Mouse (Mus musculus): ENCODE measurements around the gene Pus3. TPM values are rescaled to one million over a fixed set of nuclear protein-coding genes. Genes with fewer than 3 reads are reported as not detected.

The Pus3 gene
- 23.6 and 26.3 TPM in 2 replicates for polyA plus RNA-seq (2014; fragmentation: Nextera tagmentation; extraction: Ambion mirVana)

DNA sequence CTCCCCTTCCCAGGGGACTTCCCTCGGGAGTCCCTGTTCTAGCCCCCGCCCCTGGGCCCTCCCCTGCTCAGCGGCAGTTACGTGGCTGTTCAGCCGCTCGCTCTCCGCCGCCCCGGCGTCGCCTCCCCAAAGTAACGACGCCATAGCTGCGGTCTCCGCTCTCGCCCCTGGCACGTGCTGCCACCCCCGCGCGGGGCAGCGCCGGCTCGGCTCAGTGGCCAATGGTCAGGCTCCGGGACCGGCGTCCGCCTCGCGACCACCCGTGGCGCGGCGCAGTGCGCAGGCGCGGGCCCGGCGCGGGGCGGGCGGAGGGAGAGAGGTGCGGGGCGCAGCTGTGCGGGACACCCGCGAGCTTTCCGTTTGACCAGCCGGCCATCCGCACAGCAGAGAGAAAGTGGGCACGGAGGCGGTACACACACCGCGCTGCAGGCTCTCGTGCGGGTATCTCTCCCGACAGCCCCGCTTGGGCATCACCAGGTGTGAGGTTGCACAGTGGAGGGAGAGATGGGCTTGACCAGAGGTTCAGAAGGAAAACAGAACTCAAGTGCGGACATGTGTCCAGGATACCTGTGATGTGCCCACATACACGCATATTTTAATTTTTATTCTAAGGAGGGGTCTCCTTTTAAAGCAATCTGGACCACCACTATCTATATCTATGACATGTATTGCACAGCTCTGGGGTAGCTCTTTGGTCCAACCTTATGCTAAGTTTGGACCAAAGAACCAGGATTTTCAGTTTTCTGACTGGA lies at the start of gene Pus3, which contains the start of gene Ddx25:
Pus3 (plus strand) TSS at position 339 of the 752 bp plus-strand sequence.
Ddx25 (minus strand) TSS at position 272 of the 752 bp plus-strand sequence.
- Histone ChIP-seq H3K4me3 (ENCODE audit: low read length) (peak within 1 kb of the TSS; percentile 65), H3K4me1 (ENCODE audit: control insufficient read depth, insufficient read depth, low read length) (peaks cover 4% of the 10 kb centered on the region; the same call in 1 of the 2 replicates), H3K9ac (ENCODE audit: low read depth, low read length) (peak within 1 kb of the TSS; percentile 68), H3K36me3 (ENCODE audit: control insufficient read depth, insufficient read depth, low read length) (peaks cover 18% of the 10 kb centered on the region), H3K27ac (ENCODE audit: low read depth, low read length) (peak within 1 kb of the TSS; percentile 24; the same call in 1 of the 2 replicates), H3K27me3 (ENCODE audit: control insufficient read depth, insufficient read depth, low read length) (no peaks in the 10 kb centered on the region; the same call in 1 of the 2 replicates), H3K9me3 (ENCODE audit: control insufficient read depth, low read length) (no peaks in the 10 kb centered on the region), H3K4me2 (replicated peaks; ENCODE audit: low read depth, low read length) (peak within 1 kb of the TSS; percentile 99)
- 1% methylated on average over 54 of the region's 59 CpGs for WGBS
- peak; percentile 82 for ATAC-seq (ENCODE audit: low FRiP score, low TSS enrichment)

DNA sequence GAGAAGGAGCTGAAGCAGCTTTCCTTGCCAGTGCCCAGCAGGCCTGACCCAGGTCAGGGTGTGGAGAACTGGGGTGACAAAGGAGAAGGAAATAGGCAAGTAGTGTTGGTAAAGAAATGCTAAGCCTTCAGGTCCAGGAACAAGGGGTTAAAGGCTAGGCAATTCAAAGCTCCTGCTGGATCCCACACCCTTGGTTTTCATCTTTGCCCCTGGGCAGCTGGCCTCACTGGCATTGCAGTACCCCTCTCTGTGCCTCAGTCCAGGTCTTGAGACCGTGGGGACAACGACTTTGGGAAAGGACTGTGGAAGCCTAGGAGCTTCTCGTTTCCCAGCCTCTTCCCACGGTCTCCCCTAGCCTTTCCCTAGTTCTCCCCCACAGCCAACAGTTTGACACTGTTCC lies 44.5 kb upstream of the Pus3 start:
- no peak overlapping the region for H3K4me2 ChIP-seq (replicated peaks; ENCODE audit: low read depth, low read length)
- H3K9me3 ChIP-seq (ENCODE audit: control insufficient read depth, low read length) = no peaks in the 10 kb centered on the region
- H3K27me3 ChIP-seq (ENCODE audit: control insufficient read depth, insufficient read depth, low read length) = no peaks in the 10 kb centered on the region
- H3K27ac ChIP-seq (ENCODE audit: low read depth, low read length) = no peak overlapping the region
- H3K9ac ChIP-seq (ENCODE audit: low read depth, low read length) = no peak overlapping the region
- no peaks in the 10 kb centered on the region for H3K36me3 ChIP-seq (ENCODE audit: control insufficient read depth, insufficient read depth, low read length)
- ATAC-seq (ENCODE audit: low FRiP score, low TSS enrichment) = no peak
- H3K4me1 ChIP-seq (ENCODE audit: control insufficient read depth, insufficient read depth, low read length) = no peaks in the 10 kb centered on the region
- 79% methylated on average over 4 of the region's 4 CpGs for WGBS
- no peak overlapping the region for H3K4me3 ChIP-seq (ENCODE audit: low read length)

DNA sequence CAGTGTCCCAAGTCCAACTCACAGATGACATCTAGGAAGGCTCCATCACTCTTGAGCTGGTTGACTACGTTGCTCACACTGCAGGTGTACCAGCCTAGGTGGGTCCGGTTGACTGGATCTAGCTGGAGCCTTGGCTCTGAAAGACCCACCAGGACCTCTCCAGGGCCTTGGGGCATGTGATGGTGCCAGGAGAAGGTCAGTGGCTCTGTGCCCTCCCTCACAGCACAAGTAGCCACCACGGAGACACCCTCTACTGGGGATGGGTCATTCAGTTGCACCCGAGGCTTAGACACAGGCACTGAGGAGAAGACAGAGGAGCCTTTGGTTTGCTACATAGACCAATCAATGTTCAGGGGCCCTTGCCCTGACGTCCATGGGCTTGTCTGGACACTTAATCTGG lies 42.2 kb upstream of the Pus3 start:
- Histone ChIP-seq H3K9ac (ENCODE audit: low read depth, low read length) (no peak overlapping the region), H3K4me3 (ENCODE audit: low read length) (no peak overlapping the region), H3K4me1 (ENCODE audit: control insufficient read depth, insufficient read depth, low read length) (no peaks in the 10 kb centered on the region), H3K27ac (ENCODE audit: low read depth, low read length) (no peak overlapping the region), H3K9me3 (ENCODE audit: control insufficient read depth, low read length) (no peaks in the 10 kb centered on the region), H3K27me3 (ENCODE audit: control insufficient read depth, insufficient read depth, low read length) (no peaks in the 10 kb centered on the region), H3K36me3 (ENCODE audit: control insufficient read depth, insufficient read depth, low read length) (no peaks in the 10 kb centered on the region), H3K4me2 (replicated peaks; ENCODE audit: low read depth, low read length) (no peak overlapping the region)
- no peak for ATAC-seq (ENCODE audit: low FRiP score, low TSS enrichment)
- 80% methylated on average over 5 of the region's 5 CpGs for WGBS

DNA sequence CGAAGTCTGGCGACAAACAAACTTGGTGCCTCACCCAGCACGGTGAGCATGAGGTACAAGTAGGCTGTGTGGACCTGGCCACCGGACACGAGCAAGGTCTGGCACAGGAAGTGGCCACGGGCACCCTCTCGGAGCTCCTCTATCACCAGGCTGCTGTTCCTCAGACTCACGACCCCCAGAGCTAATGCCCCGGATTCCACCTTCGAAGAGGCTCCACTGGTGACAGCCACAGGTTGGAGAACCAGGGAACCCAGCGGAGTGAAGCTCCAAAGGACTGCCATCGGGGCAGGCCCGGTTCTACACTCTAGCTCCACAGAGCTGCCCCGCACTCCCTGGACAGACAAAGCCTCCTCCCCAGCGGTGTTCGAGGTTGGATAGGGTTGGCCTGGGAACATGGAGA lies 41.7 kb upstream of the Pus3 start:
- no peaks in the 10 kb centered on the region for H3K27me3 ChIP-seq (ENCODE audit: control insufficient read depth, insufficient read depth, low read length)
- no peak overlapping the region for H3K9ac ChIP-seq (ENCODE audit: low read depth, low read length)
- no peak overlapping the region for H3K4me2 ChIP-seq (replicated peaks; ENCODE audit: low read depth, low read length)
- no peaks in the 10 kb centered on the region for H3K9me3 ChIP-seq (ENCODE audit: control insufficient read depth, low read length)
- no peaks in the 10 kb centered on the region for H3K4me1 ChIP-seq (ENCODE audit: control insufficient read depth, insufficient read depth, low read length)
- H3K27ac ChIP-seq (ENCODE audit: low read depth, low read length) = no peak overlapping the region
- 93% methylated on average over 16 of the region's 16 CpGs for WGBS
- no peak for ATAC-seq (ENCODE audit: low FRiP score, low TSS enrichment)
- H3K4me3 ChIP-seq (ENCODE audit: low read length) = no peak overlapping the region
- no peaks in the 10 kb centered on the region for H3K36me3 ChIP-seq (ENCODE audit: control insufficient read depth, insufficient read depth, low read length)

DNA sequence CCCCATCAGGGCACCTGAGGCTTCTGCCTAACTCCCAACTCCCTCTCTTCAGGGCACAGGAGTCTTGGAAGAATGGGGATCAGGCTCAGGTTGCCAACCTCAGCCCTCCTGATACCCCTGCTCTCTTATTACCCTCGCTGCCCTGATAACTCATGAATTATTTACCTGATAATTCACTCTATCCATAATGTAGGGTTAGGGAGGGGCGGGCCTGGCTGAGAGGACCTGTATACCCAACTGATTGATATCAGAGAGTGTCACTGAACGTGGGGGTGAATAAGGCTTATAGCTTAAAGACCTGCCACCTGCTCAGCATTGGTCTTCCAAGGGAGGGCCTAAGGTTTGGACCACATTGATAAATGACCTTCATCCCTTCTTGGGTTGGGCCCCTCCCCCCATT lies 40.2 kb upstream of the Pus3 start, which contains the start of gene Gm1113:
Gm1113 (minus strand) TSS at position 101 of the 400 bp plus-strand sequence.
- Histone ChIP-seq H3K4me3 (ENCODE audit: low read length) (no peak within 1 kb of the TSS), H3K4me2 (replicated peaks; ENCODE audit: low read depth, low read length) (no peak within 1 kb of the TSS), H3K27ac (ENCODE audit: low read depth, low read length) (no peak within 1 kb of the TSS), H3K27me3 (ENCODE audit: control insufficient read depth, insufficient read depth, low read length) (no peaks in the 10 kb centered on the region), H3K36me3 (ENCODE audit: control insufficient read depth, insufficient read depth, low read length) (no peaks in the 10 kb centered on the region), H3K9ac (ENCODE audit: low read depth, low read length) (no peak within 1 kb of the TSS), H3K4me1 (ENCODE audit: control insufficient read depth, insufficient read depth, low read length) (no peaks in the 10 kb centered on the region), H3K9me3 (ENCODE audit: control insufficient read depth, low read length) (no peaks in the 10 kb centered on the region)
- ATAC-seq (ENCODE audit: low FRiP score, low TSS enrichment) = no peak
- WGBS = 75% methylated on average over 3 of the region's 3 CpGs

DNA sequence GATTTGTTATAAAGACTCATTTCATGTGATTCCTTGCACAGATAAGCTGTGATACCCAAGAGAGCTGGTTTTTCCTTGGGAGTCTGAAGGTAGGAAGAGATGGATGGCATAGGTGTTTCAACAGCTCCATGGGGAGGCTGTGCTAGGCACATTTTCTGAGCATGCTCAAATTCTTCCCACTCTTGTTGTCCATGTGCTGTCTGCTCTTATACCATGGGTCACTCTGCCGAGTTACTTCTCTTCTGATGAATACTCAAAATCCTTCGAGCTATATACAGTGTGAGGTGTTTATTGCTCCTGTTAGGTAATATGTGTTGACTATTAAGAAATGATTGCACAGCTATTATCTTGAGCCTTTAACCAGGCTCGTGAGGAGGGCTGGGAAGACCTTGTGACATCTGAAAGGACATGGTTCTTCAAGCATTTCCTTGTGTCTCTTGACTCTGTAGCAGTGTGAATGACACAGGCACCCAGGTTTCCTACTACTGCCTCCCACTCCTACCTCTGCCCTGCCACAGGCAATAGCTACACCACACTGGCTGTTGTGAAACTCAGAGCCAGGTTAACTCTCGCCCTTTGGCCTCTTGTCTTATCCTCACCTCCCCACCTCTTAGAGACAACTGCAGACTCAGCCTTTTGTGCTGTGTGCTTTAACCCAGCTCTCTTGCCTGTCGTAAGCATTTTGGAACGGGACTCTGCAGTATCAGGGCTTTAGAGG lies 37.6 kb upstream of the Pus3 start:
- Histone ChIP-seq H3K27ac (ENCODE audit: low read depth, low read length) (no peak overlapping the region), H3K4me2 (replicated peaks; ENCODE audit: low read depth, low read length) (no peak overlapping the region), H3K4me1 (ENCODE audit: control insufficient read depth, insufficient read depth, low read length) (no peaks in the 10 kb centered on the region), H3K9me3 (ENCODE audit: control insufficient read depth, low read length) (no peaks in the 10 kb centered on the region), H3K4me3 (ENCODE audit: low read length) (no peak overlapping the region), H3K36me3 (ENCODE audit: control insufficient read depth, insufficient read depth, low read length) (no peaks in the 10 kb centered on the region), H3K27me3 (ENCODE audit: control insufficient read depth, insufficient read depth, low read length) (no peaks in the 10 kb centered on the region), H3K9ac (ENCODE audit: low read depth, low read length) (no peak overlapping the region)
- 68% methylated on average over 6 of the region's 6 CpGs for WGBS
- ATAC-seq (ENCODE audit: low FRiP score, low TSS enrichment) = no peak

DNA sequence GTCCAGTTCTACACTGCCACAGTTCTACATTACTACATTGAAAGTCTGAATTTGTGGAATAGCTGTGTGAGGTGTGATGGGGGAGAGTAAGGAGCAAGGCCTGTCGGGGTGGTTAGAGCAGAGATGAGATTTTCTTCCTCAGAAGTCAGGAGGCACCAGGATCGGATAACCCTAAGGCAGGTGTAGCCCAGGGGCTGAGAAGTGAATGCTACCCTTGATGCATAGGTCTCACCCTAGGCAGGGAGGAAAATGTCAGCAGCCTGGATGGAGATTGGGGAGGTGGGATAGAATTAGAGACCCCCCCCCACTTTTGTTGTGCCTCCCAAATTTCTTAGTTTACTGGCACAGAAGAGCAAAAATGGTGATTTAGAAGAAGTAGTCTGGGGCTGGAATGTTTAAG lies 36.2 kb upstream of the Pus3 start:
- no peak overlapping the region for H3K27ac ChIP-seq (ENCODE audit: low read depth, low read length)
- no peak overlapping the region for H3K4me3 ChIP-seq (ENCODE audit: low read length)
- no peak overlapping the region for H3K9ac ChIP-seq (ENCODE audit: low read depth, low read length)
- no peaks in the 10 kb centered on the region for H3K9me3 ChIP-seq (ENCODE audit: control insufficient read depth, low read length)
- peak; percentile 38; the same call in 1 of the 2 replicates for ATAC-seq (ENCODE audit: low FRiP score, low TSS enrichment)
- H3K27me3 ChIP-seq (ENCODE audit: control insufficient read depth, insufficient read depth, low read length) = no peaks in the 10 kb centered on the region
- H3K36me3 ChIP-seq (ENCODE audit: control insufficient read depth, insufficient read depth, low read length) = no peaks in the 10 kb centered on the region
- no peaks in the 10 kb centered on the region for H3K4me1 ChIP-seq (ENCODE audit: control insufficient read depth, insufficient read depth, low read length)
- no peak overlapping the region for H3K4me2 ChIP-seq (replicated peaks; ENCODE audit: low read depth, low read length)
- 52% methylated on average over 2 of the region's 2 CpGs for WGBS

DNA sequence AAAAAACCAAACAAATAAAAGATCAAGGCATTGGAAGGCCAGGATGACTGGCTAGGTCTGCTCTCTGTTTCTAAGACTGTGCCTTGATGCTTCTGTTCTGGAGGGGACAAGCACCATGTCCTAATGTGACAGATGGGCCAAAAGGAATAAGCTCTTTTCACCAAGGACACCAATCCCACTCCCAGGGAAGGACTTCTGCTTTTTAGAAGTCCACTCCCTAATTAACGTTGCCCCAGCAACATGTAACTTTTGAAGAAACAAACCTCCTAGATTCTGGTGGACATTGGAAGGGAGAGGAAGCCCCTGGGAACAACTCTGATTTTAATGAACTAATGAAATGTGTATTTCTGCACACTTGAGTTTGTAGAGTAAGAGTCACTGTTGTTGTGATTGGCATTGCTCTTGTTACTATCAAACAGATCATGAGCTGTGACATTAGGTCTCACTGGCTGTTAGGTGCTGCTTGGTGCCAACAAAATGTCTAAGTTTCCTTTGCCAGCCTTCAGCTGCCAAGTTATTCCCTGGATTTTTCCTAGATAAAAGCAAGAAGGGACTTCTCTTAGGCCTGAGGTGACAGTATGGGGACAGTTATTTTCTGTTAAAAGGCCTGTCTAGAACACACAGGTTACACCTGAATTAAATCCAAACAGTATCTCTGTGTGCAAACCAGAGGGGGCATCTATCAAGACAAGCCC lies 35.4 kb upstream of the Pus3 start:
- Histone ChIP-seq H3K9me3 (ENCODE audit: control insufficient read depth, low read length) (no peaks in the 10 kb centered on the region), H3K9ac (ENCODE audit: low read depth, low read length) (no peak overlapping the region), H3K4me2 (replicated peaks; ENCODE audit: low read depth, low read length) (no peak overlapping the region), H3K36me3 (ENCODE audit: control insufficient read depth, insufficient read depth, low read length) (no peaks in the 10 kb centered on the region), H3K4me1 (ENCODE audit: control insufficient read depth, insufficient read depth, low read length) (no peaks in the 10 kb centered on the region), H3K27ac (ENCODE audit: low read depth, low read length) (no peak overlapping the region), H3K27me3 (ENCODE audit: control insufficient read depth, insufficient read depth, low read length) (no peaks in the 10 kb centered on the region), H3K4me3 (ENCODE audit: low read length) (no peak overlapping the region)
- ATAC-seq (ENCODE audit: low FRiP score, low TSS enrichment) = no peak
- WGBS = 52% methylated on average over 1 of the region's 1 CpGs
